Mouse (Mus musculus): ENCODE data around the gene Plpp7.

Gene Plpp7

DNA sequence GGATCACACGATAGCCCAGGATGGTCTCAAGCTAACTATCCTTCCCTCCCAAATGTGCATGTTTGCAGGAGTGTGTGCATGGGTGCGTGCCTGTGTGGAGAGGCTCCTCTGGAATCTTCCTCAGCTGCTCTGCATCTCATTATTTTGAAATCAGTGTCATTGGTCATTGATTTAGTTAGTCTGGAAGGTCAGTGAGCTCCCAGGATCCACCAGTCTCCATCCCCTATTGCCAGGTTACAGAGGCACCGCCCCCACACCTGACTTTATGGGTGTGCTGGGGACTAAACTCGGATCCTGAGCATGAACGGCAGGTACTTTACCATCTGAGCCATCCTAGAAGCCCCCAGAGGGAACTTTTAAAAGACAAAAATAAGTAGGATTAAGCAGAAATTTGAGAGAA lies 7.6 kb downstream of the Plpp7 start:
- DNase-seq (ENCODE audit: low read depth, low spot score) = no peak

DNA sequence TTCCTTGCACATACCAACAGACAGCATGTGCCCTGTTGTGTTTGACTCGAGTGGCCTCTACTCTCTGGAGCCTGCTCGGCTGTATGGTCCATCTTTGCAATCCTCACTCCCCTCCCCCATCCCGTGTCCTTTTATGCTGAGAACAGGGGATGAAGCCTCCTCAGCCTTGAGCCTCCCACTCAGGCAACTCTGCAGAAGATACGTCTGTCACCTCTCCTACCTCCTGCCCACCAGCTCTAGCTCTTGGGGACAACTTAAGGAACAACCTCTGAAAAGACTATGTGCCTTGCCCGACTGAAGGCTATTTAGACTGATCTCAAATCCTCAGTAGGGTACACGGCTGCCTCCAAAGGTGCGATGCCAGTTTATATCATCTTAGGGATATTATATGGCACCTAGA lies 8.2 kb downstream of the Plpp7 start:
- no peak for DNase-seq (ENCODE audit: low read depth, low spot score)

DNA sequence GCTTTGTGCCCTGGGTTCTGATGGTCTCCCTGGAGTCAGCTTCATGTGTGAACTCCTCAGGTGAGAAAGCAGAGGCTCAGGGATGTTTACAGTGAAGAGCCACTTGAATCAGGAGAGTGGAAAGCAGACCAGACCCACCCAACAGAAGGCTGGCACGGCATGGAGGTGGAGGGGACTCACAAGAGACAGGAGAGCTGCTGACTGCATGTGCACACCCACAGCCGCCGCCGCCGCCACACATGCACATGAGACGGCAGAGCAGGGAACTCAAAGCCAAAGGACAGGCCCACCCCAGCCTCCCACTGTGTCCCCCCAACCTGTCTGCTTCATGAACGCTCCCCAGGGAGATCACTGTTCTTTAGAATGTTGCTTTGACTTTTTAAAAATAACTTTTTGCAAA lies 8.8 kb downstream of the Plpp7 start:
- DNase-seq (ENCODE audit: low read depth, low spot score) = no peak

DNA sequence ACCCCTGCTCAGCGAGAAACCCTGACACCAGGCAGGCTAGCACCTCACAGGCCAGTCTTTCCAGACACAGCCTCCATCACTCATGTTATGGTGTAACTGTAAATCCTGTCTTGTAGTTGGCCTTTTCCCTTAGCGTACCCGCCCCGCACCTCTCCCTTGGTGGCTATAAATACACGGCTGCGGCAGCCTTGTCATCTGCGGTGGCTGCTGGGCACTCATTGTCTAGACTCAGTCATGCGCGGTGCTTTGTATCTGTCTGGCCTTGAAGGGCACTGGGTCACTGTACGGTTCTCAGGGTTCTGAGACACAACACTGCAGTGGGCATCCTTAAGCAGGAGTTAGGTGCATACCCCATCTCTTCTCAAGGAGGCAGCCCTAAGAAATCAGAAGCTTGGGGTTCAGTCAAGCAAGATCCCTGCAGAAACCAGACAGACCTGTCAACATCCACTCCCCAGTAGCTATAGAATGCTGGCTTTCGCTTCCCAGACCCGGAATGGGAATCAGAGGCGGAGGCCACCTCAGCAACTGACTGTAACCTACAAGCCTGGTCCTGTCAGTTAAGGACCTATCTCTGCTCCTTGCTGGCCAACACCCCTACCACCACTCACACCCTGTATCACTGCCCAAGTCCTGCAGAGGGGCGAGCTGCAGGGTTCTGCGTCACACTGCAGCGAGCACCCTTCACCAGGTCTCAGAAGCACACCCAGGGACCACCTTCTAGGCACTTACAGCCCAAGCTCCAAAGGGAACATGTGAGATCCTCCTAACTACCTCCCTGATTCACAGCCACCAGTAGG lies 10.0 kb downstream of the Plpp7 start:
- DNase-seq (ENCODE audit: low read depth, low spot score) = no peak

DNA sequence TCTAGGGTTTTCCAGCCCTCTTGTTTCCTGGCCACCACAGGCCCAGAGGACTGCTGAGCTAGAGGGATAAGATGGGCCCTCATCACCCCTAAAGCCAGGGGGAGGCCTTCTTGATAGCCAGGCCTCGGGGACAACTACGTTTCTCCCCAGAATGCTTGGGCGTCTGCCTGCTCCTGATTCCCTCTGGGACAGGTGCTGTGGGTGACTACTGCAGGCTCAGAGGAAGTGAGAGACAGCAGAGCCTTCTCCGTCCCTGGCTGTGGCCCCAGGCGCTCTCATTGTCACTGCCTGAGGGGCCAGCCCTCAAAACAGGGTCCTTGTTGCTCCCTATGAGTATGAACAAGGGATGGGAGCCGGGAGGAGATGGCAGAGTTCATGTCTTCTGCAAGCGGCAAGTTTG lies 10.6 kb downstream of the Plpp7 start:
- DNase-seq (ENCODE audit: low read depth, low spot score) = no peak

DNA sequence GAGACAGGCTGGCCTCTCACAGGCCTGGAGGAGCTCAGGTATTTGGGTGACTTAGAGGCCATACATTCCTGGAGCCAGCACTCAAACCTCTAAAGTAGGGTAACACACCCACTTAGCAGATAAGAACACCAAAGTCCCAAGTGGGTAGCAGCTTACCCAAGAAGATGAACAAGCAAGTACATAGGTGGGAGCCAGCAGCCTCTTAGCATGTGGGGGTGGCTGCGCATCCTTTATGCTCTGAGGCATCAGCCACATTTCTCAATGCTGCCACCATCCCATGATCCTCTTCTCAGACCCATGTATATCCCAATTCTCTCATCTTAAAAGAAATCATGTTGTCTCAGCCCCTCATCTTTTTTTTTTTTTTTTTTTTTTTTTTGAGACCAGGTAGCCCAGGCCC lies 15.9 kb downstream of the Plpp7 start:
- DNase-seq (ENCODE audit: low read depth, low spot score) = no peak

DNA sequence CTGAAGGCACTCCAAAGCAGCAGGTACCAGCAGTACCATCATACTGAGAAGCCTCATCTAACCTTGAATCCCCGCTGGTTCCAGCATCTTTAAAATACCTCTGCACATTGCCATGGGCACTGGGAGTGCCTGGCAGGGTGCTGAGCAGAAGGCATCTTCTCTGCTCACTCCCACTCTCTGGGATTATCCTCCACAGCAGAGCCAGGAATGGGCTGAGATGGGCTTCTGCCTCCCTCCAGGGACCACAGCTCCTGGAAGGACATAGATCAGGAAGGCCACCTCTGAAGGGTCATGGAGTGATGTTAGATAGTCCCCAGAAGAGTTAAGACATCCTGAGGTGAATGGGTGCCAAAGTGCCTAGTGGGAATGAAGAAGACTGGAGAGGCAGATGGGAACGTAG lies 17.2 kb downstream of the Plpp7 start:
- no peak for DNase-seq (ENCODE audit: low read depth, low spot score)

DNA sequence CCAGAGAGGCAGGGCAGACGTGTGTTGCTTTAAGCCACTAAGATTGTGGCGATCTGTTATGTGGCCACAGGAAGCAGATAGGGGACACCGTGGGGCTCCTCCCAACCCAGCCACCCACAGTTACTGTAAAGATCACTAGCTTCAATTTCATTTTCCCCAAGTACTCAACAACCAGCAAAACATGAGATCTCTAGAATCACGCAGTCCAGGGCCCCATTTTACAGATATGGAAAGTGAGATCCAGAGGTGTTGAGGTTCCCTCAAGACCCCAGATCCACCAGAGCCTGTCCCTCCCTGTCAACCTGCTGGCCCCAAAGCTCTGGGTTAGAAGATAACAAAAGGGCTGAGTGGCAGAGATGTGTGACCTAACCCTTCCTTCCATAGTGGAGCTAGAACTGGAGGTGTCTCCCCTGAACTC lies 20.5 kb downstream of the Plpp7 start:
- peak; percentile 49 for DNase-seq (ENCODE audit: low read depth, low spot score)

DNA sequence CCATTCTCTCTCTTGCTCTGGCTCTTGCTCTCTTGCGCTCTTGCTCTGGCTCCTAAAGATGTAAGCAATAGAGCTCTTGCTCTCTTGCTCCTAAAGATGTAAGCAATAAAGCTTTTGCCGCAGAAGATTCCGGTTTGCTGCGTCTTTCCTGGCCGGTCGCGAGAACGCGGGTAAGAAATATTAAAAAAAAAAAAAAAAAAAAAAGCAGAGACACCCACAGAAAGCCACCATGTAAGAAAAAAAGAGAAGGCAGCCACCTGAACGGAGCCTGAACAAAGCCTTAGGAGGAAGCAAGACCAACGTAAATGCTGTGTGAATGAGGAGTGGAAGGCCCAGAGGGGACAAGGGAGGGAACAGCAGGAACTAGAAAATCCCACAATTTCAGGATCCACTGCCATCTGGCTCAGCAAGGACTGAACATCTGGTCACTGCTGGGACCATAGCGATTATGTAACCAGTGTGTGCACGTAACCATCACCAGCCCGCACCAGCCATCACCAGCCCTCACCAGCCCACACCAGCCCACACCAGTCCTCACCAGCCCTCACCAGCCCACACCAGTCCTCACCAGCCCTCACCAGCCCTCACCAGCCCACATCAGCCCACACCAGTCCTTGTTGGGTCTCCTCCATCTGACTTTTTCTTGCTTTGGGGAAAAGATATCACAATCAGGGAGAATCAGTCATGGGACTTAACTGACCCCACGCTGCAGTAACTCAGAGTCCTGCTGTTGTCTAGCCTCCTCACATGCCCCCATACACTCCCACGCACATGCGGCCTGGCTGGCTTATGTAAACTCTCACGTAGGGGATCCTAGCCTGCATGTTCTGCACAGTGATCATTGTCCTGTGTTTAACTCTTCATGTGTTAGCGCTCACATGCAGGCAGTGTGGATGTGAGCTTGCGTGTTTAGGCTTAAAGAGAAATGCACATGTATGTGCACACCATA lies 24.7 kb downstream of the Plpp7 start:
- DNase-seq (ENCODE audit: low read depth, low spot score) = no peak

DNA sequence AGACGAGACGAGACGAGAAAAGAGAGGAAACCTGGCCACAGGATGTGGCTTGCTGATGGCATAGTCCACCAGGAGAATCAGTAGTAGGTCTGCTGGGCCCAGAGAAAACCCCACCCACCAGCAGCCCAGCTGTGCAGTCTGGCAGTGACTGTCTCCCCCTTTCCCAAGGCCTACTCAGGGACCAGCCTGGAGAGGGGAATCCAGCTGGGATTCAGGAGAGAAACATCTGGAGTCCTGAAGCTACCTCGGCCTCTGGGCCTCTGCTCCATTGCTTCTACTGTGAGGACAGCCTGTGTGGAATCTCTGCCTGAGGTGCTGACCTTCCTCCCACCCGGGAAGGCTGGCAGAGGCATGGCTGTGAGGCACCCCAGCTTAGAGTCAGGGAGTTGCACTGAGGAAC lies 25.8 kb downstream of the Plpp7 start:
- peak; percentile 35 for DNase-seq (ENCODE audit: low read depth, low spot score)

DNA sequence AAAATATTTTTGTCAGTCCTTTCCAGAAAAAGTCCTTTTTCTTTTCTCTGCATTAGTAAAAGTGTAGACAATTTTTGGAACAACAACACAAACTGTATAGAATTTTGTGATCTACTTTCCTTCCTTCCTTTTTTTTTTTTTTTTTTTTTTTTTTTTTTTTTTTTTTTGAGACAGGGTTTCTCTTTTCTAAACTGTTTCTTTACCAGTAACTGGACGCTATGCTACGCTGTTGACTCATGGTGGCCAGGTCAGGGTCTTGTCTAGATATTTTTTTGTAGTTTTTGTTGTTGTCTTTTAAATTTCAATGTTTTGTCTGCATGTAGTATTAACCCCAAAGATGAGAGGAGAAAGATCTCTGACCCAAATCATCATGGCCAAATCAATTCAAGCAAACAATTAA lies 26.5 kb downstream of the Plpp7 start:
- DNase-seq (ENCODE audit: low read depth, low spot score) = no peak

DNA sequence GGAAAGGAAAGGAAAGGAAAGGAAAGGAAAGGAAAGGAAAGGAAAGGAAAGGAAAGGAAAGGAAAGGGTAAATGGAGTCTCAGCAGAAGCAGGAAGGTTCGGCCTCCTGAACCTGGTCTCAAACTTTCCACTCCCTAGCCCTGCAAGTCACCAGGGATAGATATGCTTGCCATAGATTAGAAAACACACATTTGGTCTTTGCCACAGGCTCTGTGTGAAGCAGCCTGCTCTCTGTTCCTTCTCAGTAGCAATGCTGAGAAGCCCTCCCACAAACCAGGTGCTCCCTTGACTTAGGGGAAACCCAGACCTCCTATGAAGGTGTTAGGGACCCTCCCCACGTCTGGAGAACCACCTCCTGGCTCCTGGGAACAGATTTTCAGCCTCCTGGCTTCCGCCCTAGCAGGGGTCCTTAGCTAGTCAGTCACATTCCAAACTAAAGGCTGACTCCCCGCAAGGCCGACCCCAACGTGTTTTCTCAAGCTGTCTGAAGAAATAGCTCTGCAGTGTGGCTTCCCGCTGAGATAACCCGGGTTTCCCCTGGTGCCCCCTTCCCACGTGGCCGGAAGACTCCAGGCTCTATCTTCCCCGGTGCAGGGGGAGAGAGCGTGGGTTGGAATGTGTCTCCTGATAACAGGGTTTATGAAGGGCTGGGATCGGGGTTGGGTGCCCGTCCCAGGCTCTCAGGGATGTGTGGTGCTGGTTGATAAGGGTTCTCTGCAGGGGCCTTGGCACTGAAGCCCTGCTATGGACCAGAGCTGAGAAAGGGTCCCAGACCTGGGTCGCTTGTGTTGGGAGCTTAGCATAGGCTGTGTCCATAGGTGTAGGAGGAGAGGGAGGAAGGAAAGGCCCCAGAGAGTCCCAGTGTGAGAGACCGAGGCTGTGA lies 32.6 kb downstream of the Plpp7 start:
- peak; percentile 92 for DNase-seq (ENCODE audit: low read depth, low spot score)

DNA sequence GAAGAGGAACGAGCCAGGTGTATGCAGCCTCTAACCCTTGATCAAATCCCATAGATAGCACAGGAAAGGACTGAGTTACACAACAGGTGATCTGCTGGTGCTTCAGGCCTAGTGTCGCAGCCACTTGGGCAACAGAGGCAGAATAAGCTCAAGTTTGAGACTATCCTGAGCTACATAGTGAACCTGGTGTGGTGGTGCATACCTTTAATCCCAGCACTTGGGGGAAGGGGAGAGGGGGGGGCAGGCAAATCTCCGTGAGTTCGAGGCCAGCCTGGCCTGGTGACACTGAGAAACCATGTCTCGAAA lies 33.2 kb downstream of the Plpp7 start:
- no peak for DNase-seq (ENCODE audit: low read depth, low spot score)

DNA sequence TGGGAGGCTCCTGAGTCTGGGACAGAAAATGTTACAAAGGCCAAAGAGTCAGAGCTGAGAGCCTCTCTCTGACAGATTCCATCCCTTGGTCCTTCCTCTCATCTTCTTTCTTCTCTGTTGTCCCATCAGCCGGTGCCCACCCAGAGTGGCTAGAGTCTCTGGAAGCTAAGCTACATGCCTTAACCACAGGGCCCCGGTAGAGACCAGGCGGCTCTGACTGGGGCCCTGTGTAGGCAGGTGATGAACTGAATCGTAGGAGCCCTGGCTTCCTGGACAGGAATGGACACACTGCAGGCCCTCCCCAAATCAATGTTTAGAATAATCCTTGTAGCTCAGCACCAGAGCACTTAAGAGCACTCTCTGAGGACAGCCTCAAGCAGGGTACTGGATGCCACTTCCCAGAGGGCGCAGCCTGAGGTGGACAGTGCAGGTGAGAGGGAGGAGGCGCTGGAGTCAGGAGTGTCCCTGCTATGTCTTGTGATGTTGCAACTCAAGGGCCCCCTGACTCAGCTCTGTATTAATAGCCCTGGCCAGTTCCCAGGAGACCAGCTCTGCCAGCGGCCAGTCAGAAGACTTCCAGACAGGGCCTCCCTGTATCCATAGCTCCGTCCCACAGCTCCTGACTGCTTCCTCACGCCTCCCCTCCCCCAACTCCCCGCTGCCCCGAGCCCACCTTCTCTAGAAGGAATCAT lies 34.2 kb downstream of the Plpp7 start:
- no peak for DNase-seq (ENCODE audit: low read depth, low spot score)

DNA sequence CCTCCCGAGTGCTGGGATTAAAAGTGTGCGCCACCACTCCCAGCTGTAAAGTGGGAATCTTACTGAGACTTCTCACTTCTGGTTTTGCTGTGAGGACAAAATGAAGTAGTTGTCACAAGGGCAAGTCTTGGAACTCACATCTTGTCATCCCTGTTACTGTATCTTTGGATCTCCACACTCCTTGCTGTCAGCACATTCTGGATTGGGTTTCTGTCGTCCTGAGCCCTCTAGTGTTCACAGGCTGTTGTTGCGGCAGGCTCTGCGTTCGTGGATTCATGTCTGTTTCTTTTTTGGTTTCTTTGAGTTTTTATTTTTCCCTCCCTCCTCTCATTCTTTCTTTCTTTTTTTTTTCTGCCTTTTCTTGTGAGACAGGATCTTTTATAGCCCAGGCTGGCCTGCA lies 35.1 kb downstream of the Plpp7 start:
- DNase-seq (ENCODE audit: low read depth, low spot score) = peak; percentile 85

DNA sequence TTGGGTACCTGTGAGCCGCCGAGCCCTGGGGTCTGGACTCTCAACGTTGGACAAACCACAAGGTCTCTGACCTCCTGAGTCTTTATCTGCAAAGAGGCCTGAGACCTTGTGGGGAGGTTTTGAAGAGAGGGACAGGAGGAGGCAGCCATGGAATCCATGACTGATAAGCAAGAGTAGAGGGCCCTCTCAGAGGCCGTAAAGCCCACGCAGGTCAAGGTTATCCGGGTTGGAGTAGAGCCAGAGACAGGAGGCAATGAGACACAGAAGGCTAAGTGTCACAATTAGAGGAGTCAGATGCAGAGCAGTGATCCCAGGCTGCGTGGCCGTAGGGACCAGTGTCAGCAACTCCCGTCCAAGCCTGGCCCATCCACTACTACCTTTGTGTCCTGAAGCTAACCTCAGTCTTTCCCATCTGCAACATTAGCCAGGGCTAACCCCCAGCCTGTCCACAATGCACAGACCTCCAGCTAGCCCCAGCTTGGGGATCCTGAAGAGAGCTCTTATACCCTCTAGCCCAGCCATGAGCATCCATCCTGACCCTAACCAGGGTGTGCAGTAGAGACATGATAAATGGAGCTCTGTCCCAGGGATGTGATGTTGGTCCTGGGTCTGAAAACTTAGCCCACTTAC lies 36.0 kb downstream of the Plpp7 start:
- peak; percentile 35 for DNase-seq (ENCODE audit: low read depth, low spot score)

DNA sequence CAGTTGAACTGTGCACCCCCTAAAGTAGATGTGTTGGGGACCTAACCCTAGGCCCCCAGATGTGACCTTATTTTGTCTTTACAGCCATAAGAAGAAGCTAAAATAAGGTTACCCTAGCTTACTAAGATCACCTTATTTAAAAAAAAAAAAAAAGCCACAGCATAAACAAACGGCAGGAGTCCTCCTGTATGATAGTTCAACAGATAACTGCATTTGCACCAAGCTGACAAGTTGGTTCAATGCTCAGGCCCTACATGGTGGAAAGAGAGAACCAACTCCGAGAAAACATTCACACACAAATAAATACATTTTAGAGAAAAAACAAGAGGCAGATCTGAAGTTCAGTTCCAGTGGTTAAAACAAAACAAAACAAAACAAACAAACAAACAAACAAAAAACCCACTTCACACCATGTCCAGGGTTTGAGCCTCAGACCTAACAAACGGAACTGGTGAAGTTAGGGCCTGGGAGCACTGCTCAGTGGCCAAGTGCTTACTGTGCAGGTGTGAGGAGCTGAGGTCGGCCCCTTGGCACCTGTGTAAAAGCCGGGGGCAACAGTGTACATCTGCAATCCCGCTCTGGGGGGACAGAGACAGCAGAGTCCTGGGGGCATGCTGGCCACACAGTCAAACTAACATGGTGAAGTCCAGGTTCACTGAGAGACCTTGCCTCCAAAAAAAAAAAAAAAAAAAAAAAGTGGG lies 36.7 kb downstream of the Plpp7 start:
- DNase-seq (ENCODE audit: low read depth, low spot score) = no peak

DNA sequence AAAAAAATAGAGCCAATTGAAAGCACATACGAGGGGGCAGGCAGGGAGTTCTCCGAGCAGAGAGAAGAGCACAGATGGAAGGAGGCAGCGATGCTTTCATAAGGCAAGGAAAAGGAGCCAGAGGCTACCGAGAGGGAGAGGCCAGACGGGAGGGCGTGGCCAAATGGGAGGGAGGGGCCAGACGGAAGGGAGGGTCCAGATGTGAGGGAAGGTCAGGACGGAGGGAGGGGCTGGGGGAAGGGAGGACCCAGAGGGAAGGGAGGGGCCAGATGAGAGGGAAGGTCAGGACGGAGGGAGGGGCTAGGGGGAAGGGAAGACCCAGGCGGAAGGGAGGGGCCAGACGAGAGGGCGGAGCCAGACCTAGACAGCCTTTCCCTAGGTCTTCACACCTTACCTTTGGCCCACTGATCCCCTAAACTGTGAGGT lies 37.3 kb downstream of the Plpp7 start:
- peak; percentile 89 for DNase-seq (ENCODE audit: low read depth, low spot score)

DNA sequence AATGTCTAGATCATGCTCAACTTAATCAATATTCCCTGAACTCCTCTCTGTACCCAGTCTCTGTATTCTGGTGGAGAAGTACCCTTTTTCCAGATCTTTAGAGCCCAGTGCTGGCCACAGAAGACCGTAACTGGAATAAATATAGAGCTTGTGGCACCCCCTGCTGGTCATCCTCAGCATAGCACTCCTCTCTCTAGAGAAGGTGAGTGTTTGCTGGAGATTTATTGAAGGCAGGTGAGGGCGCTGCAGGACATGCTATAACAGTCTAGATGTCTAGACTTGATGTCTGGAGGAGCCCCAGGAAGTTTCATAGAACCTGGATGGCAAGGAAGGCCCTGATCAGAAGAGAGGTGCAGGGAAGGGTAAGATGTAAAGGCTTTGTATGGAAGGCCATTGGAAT lies 38.7 kb downstream of the Plpp7 start:
- DNase-seq (ENCODE audit: low read depth, low spot score) = peak; percentile 84

DNA sequence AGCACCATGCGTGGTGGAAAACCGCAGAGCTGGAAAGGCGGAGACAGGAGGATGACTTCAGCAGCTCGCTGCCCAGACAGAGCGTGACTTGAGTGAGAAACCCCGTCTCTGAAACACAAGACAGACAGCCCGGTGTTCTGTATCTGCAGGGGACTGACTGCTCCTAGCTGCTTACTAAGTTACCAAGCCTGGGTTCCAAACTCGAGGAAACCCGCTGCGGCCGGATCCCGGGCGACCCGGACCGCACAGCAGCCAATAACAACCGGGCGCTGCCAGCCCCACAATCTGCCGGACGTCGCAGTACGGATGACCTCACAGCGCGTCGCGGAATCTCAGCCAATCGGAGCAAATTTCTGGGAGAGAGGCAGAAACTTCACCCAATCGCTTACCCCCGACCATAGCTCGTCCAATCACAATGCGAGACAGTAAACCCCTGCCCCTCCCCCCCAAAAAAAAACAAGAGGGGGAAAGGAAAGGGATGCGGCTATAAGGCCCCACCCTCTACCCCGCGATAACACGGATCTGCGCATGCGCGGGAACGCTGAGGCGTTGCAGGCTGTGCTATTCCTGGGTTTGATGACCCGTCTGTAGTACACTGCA lies 42.4 kb downstream of the Plpp7 start:
- peak; percentile 99 for DNase-seq (ENCODE audit: low read depth, low spot score)
